Mouse (Mus musculus): ENCODE data around the gene Tcp10b.
"Not testable (repeated sequence)": the region's sequence is repeated elsewhere in the genome, so short reads cannot be mapped to it uniquely, and the experiment has no call there.

Tcp10b gene

GRCm38 (mm10) chr17:13060804-13061203 is at the start of gene Tcp10b:
Gene Tcp10b, plus strand, starts transcription at chr17:13061104.
- in situ Hi-C loops (cut with MboI, MseI): loop anchor here (5.0 kb wide), 1 partner anchor 296 kb away; no protein-coding TSS in a partner anchor

GRCm38 (mm10) chr17:13013316-13013715 is 47.6 kb upstream of the Tcp10b start:
- in situ Hi-C loops (cut with MboI, MseI): no loop called here

GRCm38 (mm10) chr17:13036627-13037192 is 24.2 kb upstream of the Tcp10b start:
- in situ Hi-C loops (cut with MboI, MseI): not testable (repeated sequence)

GRCm38 (mm10) chr17:13043846-13044673 is 16.8 kb upstream of the Tcp10b start:
- in situ Hi-C loops (cut with MboI, MseI): not testable (repeated sequence)

GRCm38 (mm10) chr17:13052124-13052813 is 8.6 kb upstream of the Tcp10b start, which contains the start of gene Gpr31b:
Gene Gpr31b, minus strand, starts transcription at chr17:13052296.
- in situ Hi-C loops (cut with MboI, MseI): not testable (repeated sequence)

GRCm38 (mm10) chr17:13062882-13063281 is 2.0 kb downstream of the Tcp10b start:
- in situ Hi-C loops (cut with MboI, MseI): loop anchor here (5.0 kb wide), 1 partner anchor 294 kb away; no protein-coding TSS in a partner anchor

- in situ Hi-C loops (cut with MboI, MseI): not testable (repeated sequence)
Observed at GRCm38 (mm10) chr17:13067864-13068385, 7.0 kb downstream of the Tcp10b start.

GRCm38 (mm10) chr17:13069227-13069626 is 8.3 kb downstream of the Tcp10b start:
- in situ Hi-C loops (cut with MboI, MseI): not testable (repeated sequence)

- in situ Hi-C loops (cut with MboI, MseI): not testable (repeated sequence)
Observed at GRCm38 (mm10) chr17:13091510-13091909, 30.6 kb downstream of the Tcp10b start.

GRCm38 (mm10) chr17:13092100-13092764 is 31.3 kb downstream of the Tcp10b start:
- in situ Hi-C loops (cut with MboI, MseI): not testable (repeated sequence)

- in situ Hi-C loops (cut with MboI, MseI): not testable (repeated sequence)
Observed at GRCm38 (mm10) chr17:13092960-13093359, 32.1 kb downstream of the Tcp10b start.

- in situ Hi-C loops (cut with MboI, MseI): not testable (repeated sequence)
Observed at GRCm38 (mm10) chr17:13106563-13106962, 45.7 kb downstream of the Tcp10b start.

- in situ Hi-C loops (cut with MboI, MseI): not testable (repeated sequence)
Observed at GRCm38 (mm10) chr17:13112504-13113291, 51.8 kb downstream of the Tcp10b start.

- in situ Hi-C loops (cut with MboI, MseI): loop anchor here (5.0 kb wide), 1 partner anchor 279 kb away; no protein-coding TSS in a partner anchor
Observed at GRCm38 (mm10) chr17:13123308-13124038, 62.6 kb downstream of the Tcp10b start.

GRCm38 (mm10) chr17:13124241-13124640 is 63.3 kb downstream of the Tcp10b start:
- in situ Hi-C loops (cut with MboI, MseI): loop anchor here (5.0 kb wide), 1 partner anchor 278 kb away; no protein-coding TSS in a partner anchor

- in situ Hi-C loops (cut with MboI, MseI): not testable (repeated sequence)
Observed at GRCm38 (mm10) chr17:13129324-13129723, 68.4 kb downstream of the Tcp10b start.

- in situ Hi-C loops (cut with MboI, MseI): loop anchor here (5.0 kb wide), 1 partner anchor 292 kb away; no protein-coding TSS in a partner anchor
Observed at GRCm38 (mm10) chr17:13129737-13130465, 69.0 kb downstream of the Tcp10b start.

- in situ Hi-C loops (cut with MboI, MseI): loop anchor here (5.0 kb wide), 1 partner anchor 291 kb away; no protein-coding TSS in a partner anchor
Observed at GRCm38 (mm10) chr17:13131710-13132109, 70.8 kb downstream of the Tcp10b start, which contains the start of gene Unc93a. Gene Unc93a, minus strand, starts transcription at chr17:13131810.
